Mouse (Mus musculus): ENCODE data around the gene Orm3.

- TF ChIP-seq CTCF (IDR thresholded peaks at IDR 0.05) (no peak), POLR2A (IDR thresholded peaks at IDR 0.05; ENCODE audit: insufficient read depth, low read depth, low read length) (no peak), EP300 (IDR thresholded peaks at IDR 0.05; ENCODE audit: insufficient read depth, low read depth, low read length) (no peak)
Measured at GRCm38 (mm10) chr4:63404205-63404604, 48.2 kb downstream of the Orm3 start.
